Mouse (Mus musculus) brain, embryonic 18.5 days (tissue): ENCODE results near the gene Idi1.
"Not testable (repeated sequence)": the region's sequence is repeated elsewhere in the genome, so short reads cannot be mapped to it uniquely, and the experiment has no call there.

Experiments
- DNase-seq: peaks from one replicate; pipeline ENCODE4 v3.0.0-alpha.2; 2012; ENCODE audit warnings: low read depth, low spot score

Idi1 gene

GRCm38 (mm10) chr13:8885445-8886184 is at the start of gene Idi1:
TSS of gene Idi1 (plus strand) at chr13:8885501.
- peak; percentile 96 for DNase-seq

- DNase-seq, result no peak
These were observed 46.9 kb upstream of the Idi1 start for GRCm38 (mm10) chr13:8838394-8838793.

- no peak for DNase-seq
These were observed 46.2 kb upstream of the Idi1 start for GRCm38 (mm10) chr13:8839111-8839510.

DNA sequence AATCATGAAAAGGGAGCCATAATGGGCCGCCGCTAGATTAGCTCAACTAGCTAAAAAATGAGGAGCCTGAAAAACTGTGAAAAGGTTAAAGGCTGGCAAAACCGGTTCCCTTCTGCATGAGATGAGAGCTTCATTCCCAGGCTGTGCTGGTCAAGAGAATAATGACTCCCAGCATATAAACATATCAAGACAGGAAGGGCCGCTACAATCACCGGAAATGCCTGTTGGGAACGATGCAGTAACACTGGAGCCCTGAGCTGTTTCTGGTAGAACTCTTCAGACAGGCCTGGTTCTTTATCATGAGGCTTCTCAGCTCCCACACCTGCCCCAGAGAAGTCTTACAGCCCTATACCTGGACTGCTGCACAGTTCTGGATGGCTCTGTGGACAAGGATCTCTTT is 45.4 kb upstream of the Idi1 start:
- DNase-seq, result no peak

DNA sequence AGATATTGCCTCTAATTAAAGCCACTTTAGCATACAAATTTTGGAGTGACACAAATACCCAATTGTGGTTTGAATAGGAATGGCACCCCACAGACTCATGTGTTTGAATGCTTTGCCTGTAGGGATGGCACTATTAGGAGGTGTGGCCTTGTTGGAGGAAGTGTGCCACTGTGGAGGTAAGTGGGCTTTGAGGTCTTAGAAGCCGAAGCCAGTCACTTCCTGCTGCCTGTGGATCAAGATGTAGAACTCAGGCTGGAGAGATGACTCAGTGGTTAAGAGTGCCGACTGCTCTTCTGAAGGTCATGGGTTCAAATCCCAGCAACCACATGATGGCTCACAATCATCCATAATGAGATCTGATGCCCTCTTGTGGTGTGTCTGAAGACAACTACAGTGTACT is 44.4 kb upstream of the Idi1 start:
- no peak for DNase-seq

GRCm38 (mm10) chr13:8841846-8842245 is 43.5 kb upstream of the Idi1 start:
- DNase-seq, result not testable (repeated sequence)

GRCm38 (mm10) chr13:8842273-8842672 is 43.0 kb upstream of the Idi1 start:
- DNase-seq, result no peak

DNA sequence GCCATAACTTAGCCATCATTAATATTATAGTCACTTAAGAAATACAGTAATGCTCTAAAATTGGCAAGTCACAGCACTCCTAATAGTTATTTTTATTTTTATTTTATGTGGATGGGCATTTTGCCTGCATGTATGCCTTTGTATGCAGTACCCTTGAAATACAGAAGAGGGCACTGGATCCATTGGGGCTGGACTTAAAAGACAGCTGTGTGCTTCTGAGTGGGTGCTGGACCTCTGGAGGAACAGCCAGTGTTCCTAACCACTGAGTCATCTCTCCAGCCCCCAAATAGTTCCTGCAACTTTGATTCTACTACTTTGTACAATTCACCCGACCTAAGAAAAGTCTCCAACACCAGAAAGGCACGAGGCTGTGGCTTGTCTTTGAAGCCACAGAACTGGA is 37.6 kb upstream of the Idi1 start:
- no peak for DNase-seq

- DNase-seq, result no peak
These were observed 36.0 kb upstream of the Idi1 start for GRCm38 (mm10) chr13:8849311-8849710.

DNA sequence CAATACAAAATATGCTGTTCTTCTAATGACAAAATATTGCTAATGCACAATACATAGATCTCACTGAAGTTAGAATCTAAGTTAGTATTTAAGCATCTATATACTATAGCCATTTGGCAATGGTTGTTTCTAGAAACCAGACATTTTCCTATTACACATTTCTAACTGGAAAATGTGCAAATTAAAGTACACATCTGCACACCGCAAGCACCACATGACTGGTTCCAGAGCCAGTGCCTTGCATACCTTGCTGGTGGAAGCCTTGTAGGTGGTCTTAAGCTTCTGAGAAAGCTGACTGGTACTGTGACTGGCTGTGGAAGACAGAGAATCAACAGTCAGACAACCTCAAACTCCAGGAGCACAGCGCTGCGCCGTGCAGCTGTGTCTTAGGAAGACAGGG is 31.9 kb upstream of the Idi1 start:
- no peak for DNase-seq

DNA sequence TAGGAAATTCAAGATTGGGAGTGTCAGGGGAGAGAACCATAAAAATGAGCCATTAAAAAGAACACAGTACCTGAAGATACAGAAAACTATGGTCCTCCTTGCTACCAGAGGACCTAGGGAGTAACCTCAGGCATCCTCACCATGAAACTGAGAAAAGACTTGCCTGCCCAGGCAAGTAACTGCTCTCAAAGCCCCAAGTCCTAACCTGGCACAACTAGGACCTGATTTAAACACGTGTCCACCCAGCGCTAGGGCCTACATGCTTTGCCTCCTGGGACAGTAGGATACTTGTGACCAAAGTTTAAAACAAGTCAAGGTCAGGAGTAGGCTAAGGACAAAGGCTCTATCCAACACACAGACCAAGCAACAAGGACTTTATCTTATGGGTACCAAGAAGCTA is 30.5 kb upstream of the Idi1 start:
- no peak for DNase-seq

DNA sequence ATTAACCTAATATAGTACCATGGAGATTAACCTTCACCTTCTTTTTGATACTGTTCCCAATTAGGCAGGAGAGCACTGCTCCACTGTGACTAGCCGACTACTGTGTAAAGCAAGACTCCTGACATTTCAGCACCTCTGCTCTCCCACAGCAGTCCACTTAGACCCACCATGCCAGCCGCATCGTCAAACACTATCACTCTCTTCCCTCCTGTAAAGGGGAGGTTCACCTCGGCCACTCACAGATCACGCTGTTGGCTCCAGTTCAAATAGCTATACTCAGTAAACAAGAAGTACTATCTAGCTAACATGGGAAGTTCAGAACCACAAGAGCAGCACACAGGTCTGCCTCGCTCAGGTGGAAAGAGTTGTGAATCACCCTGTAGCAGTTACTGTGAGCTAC is 26.8 kb upstream of the Idi1 start:
- DNase-seq, result no peak

DNA sequence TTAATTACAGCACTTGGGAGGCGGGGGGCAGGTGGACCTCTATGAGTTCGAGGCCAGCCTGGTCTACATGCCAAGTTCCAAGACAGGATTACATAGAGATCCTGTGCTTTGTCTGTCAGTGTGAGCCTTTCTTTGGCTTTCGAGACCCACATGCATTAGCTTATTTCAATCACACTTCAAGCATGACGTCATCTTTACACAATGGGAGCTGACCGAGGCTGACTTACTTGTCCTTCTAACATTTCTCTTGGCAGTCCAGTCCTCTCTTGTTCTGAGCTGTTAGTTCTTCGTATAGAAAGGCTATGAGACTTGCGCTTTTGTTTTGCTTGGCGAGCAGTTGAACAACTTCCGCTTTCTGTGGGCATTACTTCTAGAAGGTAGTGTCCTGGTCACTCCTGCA is 24.4 kb upstream of the Idi1 start:
- no peak for DNase-seq

- no peak for DNase-seq
These were observed 20.3 kb upstream of the Idi1 start for GRCm38 (mm10) chr13:8864990-8865389.

GRCm38 (mm10) chr13:8866612-8867011 is 18.7 kb upstream of the Idi1 start:
- DNase-seq, result no peak

DNA sequence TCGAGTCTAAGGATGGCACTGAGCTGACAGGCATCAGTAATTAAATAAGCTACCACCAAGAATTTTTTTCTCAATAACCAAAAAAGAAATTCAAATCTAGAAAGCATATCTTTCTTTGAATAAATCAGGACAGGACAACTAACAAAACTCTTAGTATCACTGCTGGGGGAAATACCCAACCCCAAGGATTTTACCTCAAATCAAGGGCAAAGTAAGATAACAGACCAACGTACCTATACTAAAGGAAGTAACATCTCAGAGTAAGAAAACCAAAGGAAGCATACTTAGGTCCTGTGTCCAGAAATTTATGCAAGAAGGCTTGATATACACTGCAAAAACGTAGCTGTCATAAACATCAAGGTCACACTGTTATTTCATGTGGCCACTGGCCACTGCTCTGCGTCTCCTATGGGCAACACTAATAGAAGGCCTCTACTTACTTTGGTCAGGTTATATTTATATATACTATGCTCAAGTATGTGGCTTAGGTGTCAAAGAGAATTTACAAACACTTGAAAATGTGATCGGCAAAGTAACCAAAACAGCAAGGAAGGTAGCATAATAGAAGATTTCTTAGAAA is 15.6 kb upstream of the Idi1 start:
- no peak for DNase-seq

GRCm38 (mm10) chr13:8870160-8870509 is 15.2 kb upstream of the Idi1 start:
- no peak for DNase-seq

- DNase-seq, result peak; percentile 85
These were observed 14.6 kb upstream of the Idi1 start for GRCm38 (mm10) chr13:8870510-8871313.

DNA sequence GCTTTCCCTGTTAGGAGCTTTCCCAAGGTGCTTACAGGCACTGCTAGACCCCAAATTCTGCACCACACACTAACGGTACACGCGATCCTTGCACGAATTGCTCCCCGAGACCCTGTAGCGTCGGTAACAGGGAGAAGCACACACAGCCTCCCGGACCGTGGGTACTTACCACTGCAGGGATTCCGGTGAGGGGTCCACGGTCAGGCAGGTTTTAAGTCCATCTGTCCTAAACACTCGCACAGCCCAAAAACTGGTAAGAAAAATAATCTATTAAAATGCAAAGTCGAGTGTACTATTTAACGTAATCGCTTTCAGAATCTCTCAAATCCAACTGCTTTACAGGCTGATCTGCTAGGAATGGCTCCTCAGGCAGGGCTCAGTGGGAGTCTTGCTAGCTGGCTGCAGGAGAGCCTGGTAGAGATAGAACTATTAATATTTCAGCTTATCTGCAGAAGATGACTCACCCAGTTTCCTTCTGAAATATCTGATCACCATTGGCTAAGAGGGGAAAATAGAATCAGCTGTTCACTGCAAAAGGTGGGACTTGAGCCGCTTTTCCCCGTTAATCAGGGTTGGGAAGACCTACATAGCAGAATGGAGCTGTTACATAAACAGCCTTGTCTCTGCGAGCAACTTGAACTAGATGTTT is 13.9 kb upstream of the Idi1 start, which contains the start of gene Wdr37:
Wdr37 (minus strand) TSS at position 596 of the 649 bp plus-strand sequence.
- peak; percentile 24 for DNase-seq

DNA sequence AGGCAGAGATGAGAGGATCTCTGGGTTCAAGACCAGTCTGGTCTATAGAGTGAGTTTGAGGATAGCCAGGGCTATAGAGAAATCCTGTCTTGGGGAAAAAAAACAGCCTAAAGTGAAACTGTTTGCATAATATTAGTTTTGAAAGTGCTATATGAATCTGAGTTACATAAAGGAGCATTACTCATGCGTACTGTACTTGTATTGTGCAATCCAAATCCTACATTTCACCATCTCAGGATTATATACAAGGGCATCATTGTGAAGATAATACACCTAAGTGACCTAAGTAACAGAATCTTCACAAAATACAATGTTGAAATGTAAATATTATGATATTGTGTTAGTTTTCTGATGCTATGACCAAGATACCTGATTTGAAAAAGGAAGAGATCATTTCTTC is 11.5 kb upstream of the Idi1 start:
- DNase-seq, result no peak

DNA sequence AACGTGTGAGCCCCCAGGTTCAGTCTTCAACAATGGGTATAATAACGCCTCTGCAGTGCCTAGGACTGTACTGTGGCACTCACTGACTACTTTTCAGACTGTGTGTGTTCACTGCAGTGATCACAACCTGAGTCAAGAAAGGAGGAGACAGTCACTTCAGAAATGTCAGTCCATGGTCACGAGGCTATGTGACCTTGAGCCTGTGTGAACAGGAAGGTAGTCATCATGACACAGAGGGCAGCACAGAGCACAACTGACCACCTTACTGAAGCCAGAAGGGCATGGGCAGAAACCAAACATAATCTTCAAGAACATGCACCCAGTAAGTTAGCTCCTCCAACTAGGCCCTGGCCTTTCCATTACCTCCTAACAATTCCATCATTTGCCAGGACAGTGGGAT is 3.7 kb upstream of the Idi1 start:
- DNase-seq, result no peak

GRCm38 (mm10) chr13:8883870-8884269 is 1.4 kb upstream of the Idi1 start:
- DNase-seq, result not testable (repeated sequence)
